Mouse (Mus musculus): ENCODE results near the gene Mmachc.

- TF ChIP-seq POLR2A (IDR thresholded peaks at IDR 0.05; ENCODE audit: borderline replicate concordance, extremely low read depth, insufficient read depth, insufficient read length, poor library complexity, severe bottlenecking) (no peak), CTCF (IDR thresholded peaks at IDR 0.05; ENCODE audit: borderline replicate concordance, extremely low read depth, insufficient read depth, insufficient read length) (no peak)
Observed at GRCm38 (mm10) chr4:116668145-116668544, 40.1 kb downstream of the Mmachc start.

All from brain, embryonic 14.5 days (tissue).